Comparison of ENCODE assay signal across 8 mouse cellular contexts in genomic region chr14:51026391-51027133, GRCm38 (mm10). TPM values are rescaled to one million over a fixed set of nuclear protein-coding genes. Genes with fewer than 3 reads are reported as not detected.
DNase-seq lines count a peak whose midpoint lies in the region; ATAC-seq and TF ChIP-seq lines count a peak whose summit lies in the region.

No protein-coding gene starts in this region.

- peak; percentile 79 for TF ChIP-seq CTCF in forebrain, postnatal 0 days (IDR thresholded peaks at IDR 0.05; ENCODE audit: low read depth)

- no peak overlapping the region for H3K9ac ChIP-seq in hindbrain, embryonic 13.5 days
- H3K9ac ChIP-seq in forebrain, postnatal 0 days = no peak overlapping the region
- no peak overlapping the region for H3K9ac ChIP-seq in intestine, embryonic 15.5 days

- H3K36me3 ChIP-seq in hindbrain, embryonic 10.5 days = no peaks in the 10 kb centered on the region
- H3K36me3 ChIP-seq in hindbrain, embryonic 13.5 days = no peaks in the 10 kb centered on the region
- H3K36me3 ChIP-seq in forebrain, postnatal 0 days (ENCODE audit: insufficient read depth) = no peaks in the 10 kb centered on the region
- H3K36me3 ChIP-seq in intestine, embryonic 15.5 days = no peaks in the 10 kb centered on the region
- H3K36me3 ChIP-seq in midbrain, embryonic 10.5 days = no peaks in the 10 kb centered on the region

- ATAC-seq in hindbrain, embryonic 13.5 days (ENCODE audit: low FRiP score) = no peak
- ATAC-seq in forebrain, postnatal 0 days = peak; percentile 69
- peak; percentile 81 for ATAC-seq in intestine, embryonic 15.5 days

- H3K4me3 ChIP-seq in hindbrain, embryonic 10.5 days = no peak overlapping the region
- no peak overlapping the region for H3K4me3 ChIP-seq in hindbrain, embryonic 13.5 days
- H3K4me3 ChIP-seq in forebrain, postnatal 0 days (ENCODE audit: low read depth, low read length) = no peak overlapping the region
- H3K4me3 ChIP-seq in intestine, embryonic 15.5 days (replicated peaks) = no peak overlapping the region
- H3K4me3 ChIP-seq in midbrain, embryonic 10.5 days = no peak overlapping the region

- no peak overlapping the region for H3K4me2 ChIP-seq in hindbrain, embryonic 13.5 days
- no peak overlapping the region for H3K4me2 ChIP-seq in forebrain, postnatal 0 days (ENCODE audit: low read depth)
- no peak overlapping the region for H3K4me2 ChIP-seq in intestine, embryonic 15.5 days (replicated peaks)

- no peaks in the 10 kb centered on the region for H3K27me3 ChIP-seq in hindbrain, embryonic 10.5 days (ENCODE audit: insufficient read depth, poor library complexity, severe bottlenecking)
- no peaks in the 10 kb centered on the region for H3K27me3 ChIP-seq in hindbrain, embryonic 13.5 days
- no peaks in the 10 kb centered on the region for H3K27me3 ChIP-seq in forebrain, postnatal 0 days (ENCODE audit: insufficient read depth, low read length)
- no peaks in the 10 kb centered on the region for H3K27me3 ChIP-seq in intestine, embryonic 15.5 days (replicated peaks)
- H3K27me3 ChIP-seq in midbrain, embryonic 10.5 days (ENCODE audit: low read depth, poor library complexity, severe bottlenecking) = no peaks in the 10 kb centered on the region

- DNase-seq in hindbrain, embryonic 10.5 days (ENCODE audit: low spot score) = peak; percentile 53
- DNase-seq in cerebellum, adult 11 months = peak; percentile 57
- peak; percentile 80 for DNase-seq in forebrain, postnatal 0 days
- peak; percentile 23 to 86 for DNase-seq in left cerebral cortex, adult 9 months (ENCODE audit: low spot score in 2 of 2)
- DNase-seq in midbrain, embryonic 10.5 days (ENCODE audit: low spot score) = peak; percentile 43
- peak; percentile 17 to 67 for DNase-seq in spleen, adult 18-20 months

- H3K4me1 ChIP-seq in hindbrain, embryonic 10.5 days (replicated peaks) = no peaks in the 10 kb centered on the region
- no peaks in the 10 kb centered on the region for H3K4me1 ChIP-seq in hindbrain, embryonic 13.5 days (replicated peaks)
- H3K4me1 ChIP-seq in forebrain, postnatal 0 days (ENCODE audit: insufficient read depth) = no peaks in the 10 kb centered on the region
- H3K4me1 ChIP-seq in intestine, embryonic 15.5 days (replicated peaks) = no peaks in the 10 kb centered on the region
- no peaks in the 10 kb centered on the region for H3K4me1 ChIP-seq in midbrain, embryonic 10.5 days

- WGBS in hindbrain, embryonic 10.5 days = 39% methylated on average over 5 of the region's 5 CpGs
- WGBS in hindbrain, embryonic 13.5 days = 37% methylated on average over 5 of the region's 5 CpGs
- WGBS in forebrain, postnatal 0 days = 36% methylated on average over 5 of the region's 5 CpGs
- WGBS in intestine, embryonic 15.5 days = 32% methylated on average over 5 of the region's 5 CpGs
- 36% methylated on average over 5 of the region's 5 CpGs for WGBS in midbrain, embryonic 10.5 days

- H3K9me3 ChIP-seq in hindbrain, embryonic 10.5 days = no peaks in the 10 kb centered on the region
- no peaks in the 10 kb centered on the region for H3K9me3 ChIP-seq in hindbrain, embryonic 13.5 days
- H3K9me3 ChIP-seq in forebrain, postnatal 0 days (ENCODE audit: low read length) = no peaks in the 10 kb centered on the region
- no peaks in the 10 kb centered on the region for H3K9me3 ChIP-seq in intestine, embryonic 15.5 days
- no peaks in the 10 kb centered on the region for H3K9me3 ChIP-seq in midbrain, embryonic 10.5 days (replicated peaks)

- no peak overlapping the region for H3K27ac ChIP-seq in hindbrain, embryonic 10.5 days
- H3K27ac ChIP-seq in hindbrain, embryonic 13.5 days = no peak overlapping the region
- no peak overlapping the region for H3K27ac ChIP-seq in forebrain, postnatal 0 days (ENCODE audit: low read depth, low read length)
- H3K27ac ChIP-seq in intestine, embryonic 15.5 days = no peak overlapping the region
- H3K27ac ChIP-seq in midbrain, embryonic 10.5 days (replicated peaks) = no peak overlapping the region

RNA-seq across cellular contexts. Expression of gene Rnase9, which starts 15.1 kb away (rescaled TPM):
- not detected in 2 replicates for polyA plus RNA-seq in hindbrain, embryonic 10.5 days (2016; fragmentation: Nextera tagmentation; extraction: Ambion mirVana)
- polyA plus RNA-seq in hindbrain, embryonic 13.5 days (2015; fragmentation: Nextera tagmentation; extraction: Ambion mirVana) = not detected in 2 replicates
- total RNA-seq in forebrain, postnatal 0 days (2014; rRNA removed) = not detected in 2 replicates
- not detected in 2 replicates for polyA plus RNA-seq in forebrain, postnatal 0 days (2015; fragmentation: Nextera tagmentation; extraction: Ambion mirVana)
- not detected in 2 replicates for polyA plus RNA-seq in intestine, embryonic 15.5 days (2015; fragmentation: Nextera tagmentation; extraction: Ambion mirVana)
- polyA plus RNA-seq in midbrain, embryonic 10.5 days (2016; fragmentation: Nextera tagmentation; extraction: Ambion mirVana) = not detected in 2 replicates

RNA-seq across cellular contexts. Expression of gene Rnase10, which starts 19.0 kb away (rescaled TPM):
- 0.10 TPM in 1 of 2 replicates, not detected in the other for polyA plus RNA-seq in hindbrain, embryonic 10.5 days (2016; fragmentation: Nextera tagmentation; extraction: Ambion mirVana)
- not detected in 2 replicates for polyA plus RNA-seq in hindbrain, embryonic 13.5 days (2015; fragmentation: Nextera tagmentation; extraction: Ambion mirVana)
- not detected in 2 replicates for total RNA-seq in forebrain, postnatal 0 days (2014; rRNA removed)
- polyA plus RNA-seq in forebrain, postnatal 0 days (2015; fragmentation: Nextera tagmentation; extraction: Ambion mirVana) = not detected in 2 replicates
- 0.33 and 0.43 TPM in 2 replicates for polyA plus RNA-seq in intestine, embryonic 15.5 days (2015; fragmentation: Nextera tagmentation; extraction: Ambion mirVana)
- polyA plus RNA-seq in midbrain, embryonic 10.5 days (2016; fragmentation: Nextera tagmentation; extraction: Ambion mirVana) = not detected in 2 replicates

RNA-seq across cellular contexts. Expression of gene Rnase11, which starts 23.4 kb away (rescaled TPM):
- not detected in 2 replicates for polyA plus RNA-seq in hindbrain, embryonic 10.5 days (2016; fragmentation: Nextera tagmentation; extraction: Ambion mirVana)
- polyA plus RNA-seq in hindbrain, embryonic 13.5 days (2015; fragmentation: Nextera tagmentation; extraction: Ambion mirVana) = not detected in 2 replicates
- total RNA-seq in forebrain, postnatal 0 days (2014; rRNA removed) = not detected in 2 replicates
- not detected in 2 replicates for polyA plus RNA-seq in forebrain, postnatal 0 days (2015; fragmentation: Nextera tagmentation; extraction: Ambion mirVana)
- polyA plus RNA-seq in intestine, embryonic 15.5 days (2015; fragmentation: Nextera tagmentation; extraction: Ambion mirVana) = not detected in 2 replicates
- not detected in 2 replicates for polyA plus RNA-seq in midbrain, embryonic 10.5 days (2016; fragmentation: Nextera tagmentation; extraction: Ambion mirVana)

RNA-seq across cellular contexts. Expression of gene Rnase12, which starts 30.9 kb away (rescaled TPM):
- not detected in 2 replicates for polyA plus RNA-seq in hindbrain, embryonic 10.5 days (2016; fragmentation: Nextera tagmentation; extraction: Ambion mirVana)
- not detected in 2 replicates for polyA plus RNA-seq in hindbrain, embryonic 13.5 days (2015; fragmentation: Nextera tagmentation; extraction: Ambion mirVana)
- total RNA-seq in forebrain, postnatal 0 days (2014; rRNA removed) = not detected in 2 replicates
- polyA plus RNA-seq in forebrain, postnatal 0 days (2015; fragmentation: Nextera tagmentation; extraction: Ambion mirVana) = 0.38 TPM in 1 of 2 replicates, not detected in the other
- polyA plus RNA-seq in intestine, embryonic 15.5 days (2015; fragmentation: Nextera tagmentation; extraction: Ambion mirVana) = 0.48 and 0.68 TPM in 2 replicates
- not detected in 2 replicates for polyA plus RNA-seq in midbrain, embryonic 10.5 days (2016; fragmentation: Nextera tagmentation; extraction: Ambion mirVana)

RNA-seq across cellular contexts. Expression of gene Olfr750, which starts 47.7 kb away (rescaled TPM):
- polyA plus RNA-seq in hindbrain, embryonic 10.5 days (2016; fragmentation: Nextera tagmentation; extraction: Ambion mirVana) = 0.03 TPM in 1 of 2 replicates, not detected in the other
- 0.05 TPM in 1 of 2 replicates, not detected in the other for polyA plus RNA-seq in hindbrain, embryonic 13.5 days (2015; fragmentation: Nextera tagmentation; extraction: Ambion mirVana)
- total RNA-seq in forebrain, postnatal 0 days (2014; rRNA removed) = not detected in 2 replicates
- 0.08 TPM in 1 of 2 replicates, not detected in the other for polyA plus RNA-seq in forebrain, postnatal 0 days (2015; fragmentation: Nextera tagmentation; extraction: Ambion mirVana)
- polyA plus RNA-seq in intestine, embryonic 15.5 days (2015; fragmentation: Nextera tagmentation; extraction: Ambion mirVana) = not detected in 2 replicates
- polyA plus RNA-seq in midbrain, embryonic 10.5 days (2016; fragmentation: Nextera tagmentation; extraction: Ambion mirVana) = not detected in 2 replicates
